Mouse (Mus musculus): ENCODE measurements around the gene Gucy1b1.

GRCm38 (mm10) chr3:82027286-82027685 lies 47.2 kb downstream of the Gucy1b1 start:
- TF ChIP-seq CTCF (IDR thresholded peaks at IDR 0.05; ENCODE audit: extremely low read depth, insufficient read length, insufficient replicate concordance, low read depth, low read length) = no peak
- no peak for TF ChIP-seq POLR2A (IDR thresholded peaks at IDR 0.05; ENCODE audit: low read depth, low read length)

Data from small intestine, adult 2 months (tissue).